Mouse (Mus musculus) hindbrain, embryonic 11.5 days (tissue): ENCODE measurements around the gene Rps6ka5. TPM values are rescaled to one million over a fixed set of nuclear protein-coding genes. Genes with fewer than 3 reads are reported as not detected.

Source experiments
- ATAC-seq: fragments of 200-750 bp; cut with Nextera tagmentation; 2 replicates; pipeline ENCODE4 v1.8.0; 2017; ENCODE audit warnings: mild to moderate bottlenecking, moderate TSS enrichment, moderate library complexity; ENCODE audit not compliant: low FRiP score
- DNase-seq: peaks from one replicate; pipeline ENCODE4 v3.0.0-alpha.2; 2015; ENCODE audit warnings: low spot score
- H3K27ac ChIP-seq: fragments of 300-500 bp; sonication (generic); 2 replicates; pipeline ENCODE4 v1.5.1; 2014; ENCODE audit warnings: mild to moderate bottlenecking, low read depth, low read length
- H3K27me3 ChIP-seq: fragments of 300-500 bp; sonication (generic); 2 replicates; pipeline ENCODE4 v1.6.1; 2014; ENCODE audit warnings: mild to moderate bottlenecking, low read length, moderate library complexity, mixed read lengths; ENCODE audit not compliant: control insufficient read depth, insufficient read depth
- H3K36me3 ChIP-seq: fragments of 300-500 bp; sonication (generic); 2 replicates; pipeline ENCODE4 v1.6.1; 2014; ENCODE audit warnings: mild to moderate bottlenecking, low read length, moderate library complexity, mixed read lengths; ENCODE audit not compliant: control insufficient read depth, insufficient read depth
- H3K4me1 ChIP-seq: fragments of 300-500 bp; sonication (generic); replicated peaks from 2 replicates; pipeline ENCODE4 v1.6.1; 2014; ENCODE audit warnings: low read length, mixed read lengths; ENCODE audit not compliant: control insufficient read depth, insufficient read depth
- H3K4me2 ChIP-seq: fragments of 300-500 bp; sonication (generic); replicated peaks from 2 replicates; pipeline ENCODE4 v1.6.1; 2014; ENCODE audit warnings: mild to moderate bottlenecking, low read depth, low read length
- H3K4me3 ChIP-seq: fragments of 300-500 bp; sonication (generic); 2 replicates; pipeline ENCODE4 v1.5.1; 2014; ENCODE audit warnings: low read depth, low read length
- H3K9ac ChIP-seq: fragments of 300-500 bp; sonication (generic); 2 replicates; pipeline ENCODE4 v1.6.1; 2014; ENCODE audit warnings: low read depth, low read length
- H3K9me3 ChIP-seq: fragments of 300-500 bp; sonication (generic); 2 replicates; pipeline ENCODE4 v1.6.1; 2016; ENCODE audit warnings: low read length; ENCODE audit not compliant: control insufficient read depth
- WGBS: fragments of 180-500 bp; shearing (Covaris S2); extraction: QIAGEN DNeasy Blood & Tissue Kit; methylation state at CpG from one replicate; pipeline ENCODE4 v1.1.7; 2014; 5-methylcytosine and 5-hydroxymethylcytosine counted together
- polyA plus RNA-seq: library from polyadenylated mRNA; unstranded; fragments of >200 nt; fragmentation: Nextera tagmentation; extraction: Ambion mirVana; gene quantifications from 2 replicates; pipeline ENCODE4 v1.2.1, GENCODE M21; 2014

Gene Rps6ka5
- polyA plus RNA-seq, 1 experiment from 2014 or later = 5.6 TPM

- Histone ChIP-seq H3K4me3 (no peak overlapping the region), H3K36me3 (no peaks in the 10 kb centered on the region), H3K27me3 (no peaks in the 10 kb centered on the region), H3K4me2 (no peak overlapping the region), H3K9me3 (no peaks in the 10 kb centered on the region), H3K4me1 (no peaks in the 10 kb centered on the region; the same call in 1 of the 2 replicates), H3K9ac (no peak overlapping the region), H3K27ac (no peak overlapping the region)
- no peak for DNase-seq
- ATAC-seq = no peak
- WGBS = 71% methylated on average over 11 of the region's 11 CpGs
Observed at GRCm38 (mm10) chr12:100762663-100763425, 36.1 kb upstream of the Rps6ka5 start.

DNA sequence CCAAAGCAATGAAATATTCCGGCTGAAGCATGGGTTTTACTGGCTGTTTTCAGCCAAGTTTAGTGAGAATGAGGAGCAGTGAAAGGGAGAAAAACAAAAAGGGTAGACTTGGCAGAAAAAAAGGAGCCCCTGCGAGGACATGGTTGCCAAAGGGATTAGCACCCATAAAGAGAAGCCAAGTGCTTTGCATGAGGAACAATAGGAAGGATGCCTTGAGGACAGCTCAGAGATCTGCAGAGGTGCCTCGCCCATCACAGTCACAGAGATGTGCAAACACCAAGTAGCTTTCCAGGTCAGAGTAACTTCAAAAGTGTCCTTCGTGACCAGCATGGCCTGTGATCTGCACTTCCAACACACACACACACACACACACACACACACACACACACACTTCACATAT is 30.6 kb upstream of the Rps6ka5 start:
- 53% methylated on average over 4 of the region's 4 CpGs for WGBS
- H3K36me3 ChIP-seq = no peaks in the 10 kb centered on the region
- H3K9me3 ChIP-seq = no peaks in the 10 kb centered on the region
- H3K4me1 ChIP-seq = no peaks in the 10 kb centered on the region
- H3K27ac ChIP-seq = no peak overlapping the region
- ATAC-seq = no peak
- no peak overlapping the region for H3K4me2 ChIP-seq
- H3K4me3 ChIP-seq = no peak overlapping the region
- no peak for DNase-seq
- no peaks in the 10 kb centered on the region for H3K27me3 ChIP-seq
- H3K9ac ChIP-seq = no peak overlapping the region

GRCm38 (mm10) chr12:100753716-100754115 is 26.9 kb upstream of the Rps6ka5 start:
- H3K9ac ChIP-seq = no peak overlapping the region
- no peak for ATAC-seq
- H3K9me3 ChIP-seq = no peaks in the 10 kb centered on the region
- WGBS = 62% methylated on average over 1 of the region's 1 CpGs
- H3K4me1 ChIP-seq = no peaks in the 10 kb centered on the region
- H3K4me3 ChIP-seq = no peak overlapping the region
- no peak for DNase-seq
- H3K36me3 ChIP-seq = no peaks in the 10 kb centered on the region
- no peak overlapping the region for H3K27ac ChIP-seq
- H3K27me3 ChIP-seq = no peaks in the 10 kb centered on the region
- H3K4me2 ChIP-seq = no peak overlapping the region

DNA sequence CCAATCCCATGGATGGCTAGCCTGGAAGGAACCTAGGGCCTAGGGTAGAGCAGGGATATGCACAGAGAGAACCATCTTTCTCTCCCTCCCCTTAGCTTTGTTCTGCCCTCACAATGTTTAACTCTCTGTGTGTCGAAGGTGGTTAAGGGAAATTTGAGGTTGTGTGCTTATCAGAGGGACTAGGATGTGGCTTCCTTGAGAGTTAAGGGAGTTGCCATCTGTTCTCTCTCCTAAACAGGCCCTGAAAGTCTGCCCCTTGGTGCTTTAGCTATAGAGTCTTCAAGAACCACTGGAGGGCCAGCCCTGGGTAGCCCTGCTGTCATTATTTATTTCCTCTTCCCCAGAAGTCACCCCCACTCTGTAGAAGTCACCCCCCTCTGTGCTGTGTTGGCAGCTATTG is 26.2 kb upstream of the Rps6ka5 start:
- DNase-seq (no peak), ATAC-seq (no peak)
- Histone ChIP-seq H3K4me1 (no peaks in the 10 kb centered on the region), H3K4me3 (no peak overlapping the region), H3K4me2 (no peak overlapping the region), H3K27me3 (no peaks in the 10 kb centered on the region), H3K9me3 (no peaks in the 10 kb centered on the region), H3K9ac (no peak overlapping the region), H3K27ac (no peak overlapping the region), H3K36me3 (no peaks in the 10 kb centered on the region)
- 60% methylated on average over 1 of the region's 1 CpGs for WGBS

DNA sequence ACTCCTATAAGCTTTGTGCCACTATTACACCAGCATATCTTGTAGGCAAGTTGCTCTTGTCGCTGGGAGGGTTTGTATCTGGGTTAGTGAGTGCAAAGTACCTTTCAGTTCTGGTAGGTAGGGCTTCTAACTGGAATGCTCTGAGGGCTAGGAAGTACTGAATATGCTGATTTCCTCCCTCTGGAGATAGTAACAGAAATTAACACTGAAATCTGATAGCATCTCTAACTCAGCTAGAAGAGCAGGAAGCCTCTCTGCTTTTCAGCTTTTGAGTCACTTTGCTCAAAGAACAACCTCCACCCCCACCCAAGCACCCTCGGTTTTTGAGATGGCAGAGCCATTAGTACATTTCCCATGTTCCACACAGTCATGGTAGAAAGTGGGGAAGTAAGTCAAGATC is 15.7 kb upstream of the Rps6ka5 start:
- Histone ChIP-seq H3K4me1 (no peaks in the 10 kb centered on the region), H3K4me3 (no peak overlapping the region), H3K4me2 (no peak overlapping the region), H3K36me3 (no peaks in the 10 kb centered on the region), H3K9me3 (no peaks in the 10 kb centered on the region), H3K9ac (no peak overlapping the region), H3K27me3 (no peaks in the 10 kb centered on the region), H3K27ac (no peak overlapping the region)
- 58% methylated on average over 2 of the region's 2 CpGs for WGBS
- ATAC-seq (no peak), DNase-seq (no peak)

GRCm38 (mm10) chr12:100740313-100740712 is 13.5 kb upstream of the Rps6ka5 start:
- H3K4me3 ChIP-seq = no peak overlapping the region
- ATAC-seq = no peak

DNA sequence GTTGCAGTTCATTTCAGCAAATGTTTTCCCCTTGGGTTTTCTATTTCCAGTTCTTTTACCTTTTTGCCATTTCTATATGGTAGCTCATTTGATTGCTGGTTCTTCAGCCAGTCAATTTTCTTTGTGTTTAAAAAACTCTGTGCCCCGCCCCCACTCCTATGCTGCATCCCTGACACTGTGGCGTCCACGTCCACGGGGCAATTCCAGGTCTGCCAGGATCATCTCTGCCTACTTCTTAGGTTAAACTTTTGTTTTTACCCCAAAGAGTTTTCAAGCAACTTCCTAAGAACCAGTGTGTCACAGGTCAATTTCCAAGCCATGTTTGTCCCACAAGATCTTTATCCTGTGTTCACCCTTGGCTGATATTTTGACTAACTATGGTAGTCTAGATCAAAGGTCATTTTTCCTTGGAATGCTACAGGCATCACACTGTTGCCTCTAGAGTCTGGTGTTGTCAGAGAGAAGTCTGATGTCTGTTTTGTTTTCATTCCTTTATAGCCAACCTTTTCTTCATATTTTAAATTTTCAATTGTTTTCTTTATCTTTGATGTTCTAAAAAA is 12.3 kb upstream of the Rps6ka5 start:
- no peak overlapping the region for H3K9ac ChIP-seq
- DNase-seq = no peak
- no peaks in the 10 kb centered on the region for H3K9me3 ChIP-seq
- H3K4me3 ChIP-seq = no peak overlapping the region
- H3K36me3 ChIP-seq = no peaks in the 10 kb centered on the region
- ATAC-seq = no peak
- H3K27ac ChIP-seq = no peak overlapping the region
- H3K27me3 ChIP-seq = no peaks in the 10 kb centered on the region
- WGBS = 80% methylated on average over 4 of the region's 4 CpGs
- no peak overlapping the region for H3K4me2 ChIP-seq
- H3K4me1 ChIP-seq = no peaks in the 10 kb centered on the region

More at GRCm38 (mm10) chr12:100740313-100740712, 13.5 kb upstream of the Rps6ka5 start:
- Histone ChIP-seq H3K4me1 (no peaks in the 10 kb centered on the region), H3K36me3 (no peaks in the 10 kb centered on the region), H3K9ac (no peak overlapping the region), H3K4me2 (no peak overlapping the region), H3K9me3 (no peaks in the 10 kb centered on the region), H3K27me3 (no peaks in the 10 kb centered on the region), H3K27ac (no peak overlapping the region)
- WGBS = 92% methylated on average over 5 of the region's 5 CpGs
- DNase-seq = no peak

GRCm38 (mm10) chr12:100738498-100738897 is 11.7 kb upstream of the Rps6ka5 start:
- Histone ChIP-seq H3K27ac (no peak overlapping the region), H3K4me1 (no peaks in the 10 kb centered on the region), H3K36me3 (no peaks in the 10 kb centered on the region), H3K9ac (no peak overlapping the region), H3K27me3 (no peaks in the 10 kb centered on the region), H3K4me3 (no peak overlapping the region), H3K9me3 (no peaks in the 10 kb centered on the region), H3K4me2 (no peak overlapping the region)
- 71% methylated on average over 3 of the region's 3 CpGs for WGBS
- ATAC-seq (no peak), DNase-seq (no peak)

DNA sequence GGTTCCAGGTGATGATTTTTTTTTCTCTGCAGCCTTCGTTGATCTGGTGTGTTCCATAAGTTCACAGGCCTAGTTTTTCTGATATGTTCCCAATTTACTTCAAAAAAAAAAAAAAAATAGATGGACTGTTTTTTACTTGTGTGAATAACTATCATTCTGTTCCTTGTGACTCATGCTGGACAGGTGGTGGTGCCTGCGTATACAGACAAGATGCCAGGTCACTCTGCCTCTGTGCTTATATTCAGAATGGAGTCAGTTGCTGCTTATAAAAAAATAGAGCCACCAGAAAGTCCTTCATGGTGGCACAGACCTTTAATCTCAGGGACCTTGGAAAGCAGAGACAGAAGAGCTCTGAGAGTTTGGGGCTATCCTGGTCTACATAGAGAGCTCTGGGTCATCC is 8.8 kb upstream of the Rps6ka5 start:
- DNase-seq = no peak
- 87% methylated on average over 2 of the region's 2 CpGs for WGBS
- Histone ChIP-seq H3K4me1 (no peaks in the 10 kb centered on the region), H3K4me2 (no peak overlapping the region), H3K4me3 (no peak overlapping the region), H3K9ac (no peak overlapping the region), H3K27ac (no peak overlapping the region), H3K9me3 (no peaks in the 10 kb centered on the region), H3K36me3 (no peaks in the 10 kb centered on the region), H3K27me3 (no peaks in the 10 kb centered on the region)
- ATAC-seq = no peak
